Mouse (Mus musculus): ENCODE data around the gene Vasn. TPM values are rescaled to one million over a fixed set of nuclear protein-coding genes. Genes with fewer than 3 reads are reported as not detected.

Vasn gene
- polyA plus RNA-seq (2014; fragmentation: Nextera tagmentation; extraction: Ambion mirVana): 2.1 and 2.8 TPM in 2 replicates

GRCm38 (mm10) chr16:4639831-4640237 lies at the start of gene Vasn, which contains the start of gene Dnaja3:
Gene Vasn (plus strand): TSS chr16:4639941.
Gene Dnaja3 (plus strand): TSS chr16:4639989.
- Histone ChIP-seq H3K4me2 (ENCODE audit: low read length) (peak within 1 kb of the TSS; percentile 82), H3K27ac (ENCODE audit: low read depth, low read length) (no peak within 1 kb of the TSS), H3K36me3 (ENCODE audit: control insufficient read depth, insufficient read depth, low read length) (peaks cover under 1% of the 10 kb centered on the region; the same call in 1 of the 2 replicates), H3K4me1 (ENCODE audit: control insufficient read depth, insufficient read depth, low read length) (peaks cover 30% of the 10 kb centered on the region), H3K27me3 (replicated peaks; ENCODE audit: control insufficient read depth, insufficient read depth, low read length) (no peaks in the 10 kb centered on the region), H3K9ac (ENCODE audit: low read length) (peak within 1 kb of the TSS; percentile 65), H3K4me3 (ENCODE audit: low read depth, low read length) (peak within 1 kb of the TSS; percentile 41), H3K9me3 (replicated peaks; ENCODE audit: control insufficient read depth, low read length) (no peaks in the 10 kb centered on the region)
- 1% methylated on average over 22 of the region's 22 CpGs for WGBS
- DNase-seq (ENCODE audit: low spot score) (peak; percentile 84), ATAC-seq (peak; percentile 90)

DNA sequence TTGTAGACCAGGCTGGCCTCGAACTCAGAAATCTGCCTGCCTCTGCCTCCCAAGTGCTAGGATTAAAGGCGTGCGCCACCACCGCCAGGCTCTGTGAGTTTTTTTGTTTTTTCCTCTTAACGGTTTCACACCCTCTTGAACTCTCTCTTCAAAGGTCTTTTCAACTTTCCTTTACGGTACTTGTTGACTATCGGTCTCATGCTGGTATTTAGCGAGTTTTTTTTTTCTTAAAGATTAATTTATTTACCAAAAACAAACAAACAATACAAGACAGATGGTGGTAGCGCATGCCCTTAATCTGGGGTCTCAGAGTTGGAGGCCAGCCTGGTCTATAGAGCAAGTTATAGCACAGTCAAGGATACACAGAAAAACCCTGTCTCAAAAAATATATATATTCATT lies 49.5 kb upstream of the Vasn start:
- ATAC-seq (no peak), DNase-seq (ENCODE audit: low spot score) (peak; percentile 34)
- no peak overlapping the region for H3K9ac ChIP-seq (ENCODE audit: low read length)
- no peak overlapping the region for H3K27ac ChIP-seq (ENCODE audit: low read depth, low read length)
- WGBS: 97% methylated on average over 9 of the region's 9 CpGs
- peaks cover 6% of the 10 kb centered on the region; the same call in 1 of the 2 replicates for H3K4me1 ChIP-seq (ENCODE audit: control insufficient read depth, insufficient read depth, low read length)
- H3K36me3 ChIP-seq (ENCODE audit: control insufficient read depth, insufficient read depth, low read length): 0 out of 2 replicates have a peak, but pooled peaks cover 3% of the 10 kb centered on the region
- no peak overlapping the region for H3K4me3 ChIP-seq (ENCODE audit: low read depth, low read length)
- no peaks in the 10 kb centered on the region for H3K27me3 ChIP-seq (replicated peaks; ENCODE audit: control insufficient read depth, insufficient read depth, low read length)
- no peaks in the 10 kb centered on the region for H3K9me3 ChIP-seq (replicated peaks; ENCODE audit: control insufficient read depth, low read length)
- no peak overlapping the region for H3K4me2 ChIP-seq (ENCODE audit: low read length)

GRCm38 (mm10) chr16:4592909-4593875 lies 46.5 kb upstream of the Vasn start:
- 0 out of 2 replicates have a peak, but pooled peaks cover 3% of the 10 kb centered on the region for H3K36me3 ChIP-seq (ENCODE audit: control insufficient read depth, insufficient read depth, low read length)
- H3K4me2 ChIP-seq (ENCODE audit: low read length): peak overlapping the region; percentile 93
- ATAC-seq: no peak
- 14% methylated on average over 32 of the region's 32 CpGs for WGBS
- no peaks in the 10 kb centered on the region for H3K27me3 ChIP-seq (replicated peaks; ENCODE audit: control insufficient read depth, insufficient read depth, low read length)
- DNase-seq (ENCODE audit: low spot score): peak; percentile 76
- H3K9ac ChIP-seq (ENCODE audit: low read length): peak overlapping the region; percentile 90
- peak overlapping the region; percentile 93 for H3K27ac ChIP-seq (ENCODE audit: low read depth, low read length)
- no peaks in the 10 kb centered on the region for H3K9me3 ChIP-seq (replicated peaks; ENCODE audit: control insufficient read depth, low read length)
- peaks cover 32% of the 10 kb centered on the region for H3K4me1 ChIP-seq (ENCODE audit: control insufficient read depth, insufficient read depth, low read length)
- H3K4me3 ChIP-seq (ENCODE audit: low read depth, low read length): peak overlapping the region; percentile 73

DNA sequence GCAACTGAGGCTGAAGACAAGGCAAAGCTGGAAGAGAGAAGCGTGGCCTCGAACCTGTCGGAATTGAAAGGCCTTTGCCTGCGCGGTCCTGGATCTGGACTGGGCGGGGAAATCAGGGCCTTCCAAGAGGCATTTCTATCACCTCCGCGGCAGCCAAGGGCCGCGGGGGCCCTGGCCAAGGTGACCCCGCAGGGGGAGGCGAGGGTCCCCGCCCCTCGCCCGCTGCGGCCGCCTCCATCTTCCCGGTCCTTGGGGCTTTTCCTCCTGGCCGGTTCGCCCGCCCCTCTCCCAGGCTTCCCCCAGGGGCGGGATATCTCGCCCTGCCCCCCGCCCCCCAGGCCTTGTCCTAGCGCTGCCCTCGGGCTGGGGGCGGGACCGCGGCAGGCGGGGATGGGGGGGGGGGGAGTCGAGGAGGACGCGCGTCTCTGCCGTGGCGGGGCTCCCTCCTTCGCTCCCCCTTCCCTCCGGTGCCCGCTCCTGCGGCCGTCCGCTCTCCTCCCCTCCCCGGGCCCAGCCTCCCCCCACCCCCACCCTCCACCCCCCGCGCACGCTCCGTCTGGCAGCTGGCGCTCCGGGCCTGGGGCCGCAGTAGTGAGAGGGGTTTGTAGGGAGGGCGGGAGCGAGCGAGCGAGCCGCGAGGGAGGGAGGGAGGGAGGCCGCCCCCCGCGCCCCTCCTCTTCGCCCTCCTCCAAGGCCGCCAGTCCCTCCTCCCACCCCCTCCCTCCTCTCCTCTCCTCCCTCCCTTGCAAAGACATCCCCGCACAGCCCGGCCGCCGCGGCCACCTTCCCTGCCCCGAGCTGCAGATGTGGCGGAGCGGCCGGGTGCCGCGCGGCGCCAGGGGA lies 45.5 kb upstream of the Vasn start, which contains the start of gene Glis2:
TSS of gene Glis2 (plus strand) at position 743 of the 843 bp plus-strand sequence.
- H3K4me1 ChIP-seq (ENCODE audit: control insufficient read depth, insufficient read depth, low read length): peaks cover 42% of the 10 kb centered on the region
- ATAC-seq (peak; percentile 86), DNase-seq (ENCODE audit: low spot score) (peak; percentile 94)
- H3K27me3 ChIP-seq (replicated peaks; ENCODE audit: control insufficient read depth, insufficient read depth, low read length): no peaks in the 10 kb centered on the region
- 2% methylated on average over 32 of the region's 74 CpGs for WGBS
- peak within 1 kb of the TSS; percentile 90 for H3K9ac ChIP-seq (ENCODE audit: low read length)
- peak within 1 kb of the TSS; percentile 93 for H3K27ac ChIP-seq (ENCODE audit: low read depth, low read length)
- H3K4me3 ChIP-seq (ENCODE audit: low read depth, low read length): peak within 1 kb of the TSS; percentile 73
- peak within 1 kb of the TSS; percentile 93 for H3K4me2 ChIP-seq (ENCODE audit: low read length)
- 0 out of 2 replicates have a peak, but pooled peaks cover 3% of the 10 kb centered on the region for H3K36me3 ChIP-seq (ENCODE audit: control insufficient read depth, insufficient read depth, low read length)
- no peaks in the 10 kb centered on the region for H3K9me3 ChIP-seq (replicated peaks; ENCODE audit: control insufficient read depth, low read length)

DNA sequence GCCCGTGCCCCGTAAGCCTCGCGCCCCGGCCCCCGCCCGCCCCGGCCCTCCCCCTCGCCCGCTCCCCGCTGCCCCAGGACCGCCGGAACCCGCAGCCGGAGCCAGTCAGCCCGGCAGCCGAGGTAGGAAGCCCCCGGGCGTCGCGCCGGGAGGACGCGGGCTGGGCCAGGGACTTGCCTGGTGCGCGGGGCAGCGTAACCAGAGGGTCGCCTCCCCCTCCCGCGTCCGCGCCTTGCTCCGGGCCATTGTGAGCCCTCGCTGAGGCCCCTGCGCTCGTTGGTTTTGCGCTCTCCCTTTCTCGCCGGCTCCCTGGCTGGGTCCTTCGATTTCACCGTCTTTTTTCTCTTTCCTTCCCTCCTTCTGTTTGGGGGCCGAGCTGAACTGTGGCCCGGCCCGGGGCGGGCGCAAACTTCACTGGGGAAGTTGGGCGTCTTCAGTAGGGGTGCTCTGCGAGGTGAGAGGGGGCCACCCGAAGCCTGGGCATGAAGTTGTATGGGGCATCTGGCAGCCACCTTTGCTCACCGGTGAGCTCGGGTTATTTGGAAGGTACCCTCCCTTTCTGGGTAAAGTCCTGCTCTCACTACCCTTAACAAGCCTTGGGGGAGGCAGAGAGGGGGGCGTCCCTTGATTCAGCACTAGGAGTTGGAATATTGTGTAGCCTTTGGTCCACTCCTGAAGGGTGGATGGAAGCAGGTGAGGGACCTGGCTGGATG lies 44.8 kb upstream of the Vasn start:
- H3K36me3 ChIP-seq (ENCODE audit: control insufficient read depth, insufficient read depth, low read length): 0 out of 2 replicates have a peak, but pooled peaks cover 3% of the 10 kb centered on the region
- peak; percentile 61 for DNase-seq (ENCODE audit: low spot score)
- no peaks in the 10 kb centered on the region for H3K27me3 ChIP-seq (replicated peaks; ENCODE audit: control insufficient read depth, insufficient read depth, low read length)
- under 1% methylated on average over 34 of the region's 52 CpGs for WGBS
- H3K9me3 ChIP-seq (replicated peaks; ENCODE audit: control insufficient read depth, low read length): no peaks in the 10 kb centered on the region
- peaks cover 42% of the 10 kb centered on the region for H3K4me1 ChIP-seq (ENCODE audit: control insufficient read depth, insufficient read depth, low read length)
- peak overlapping the region; percentile 93 for H3K27ac ChIP-seq (ENCODE audit: low read depth, low read length)
- H3K4me3 ChIP-seq (ENCODE audit: low read depth, low read length): peak overlapping the region; percentile 73
- peak overlapping the region; percentile 93 for H3K4me2 ChIP-seq (ENCODE audit: low read length)
- peak overlapping the region; percentile 90 for H3K9ac ChIP-seq (ENCODE audit: low read length)
- peak; percentile 66 for ATAC-seq

GRCm38 (mm10) chr16:4595527-4595963 lies 44.2 kb upstream of the Vasn start:
- Histone ChIP-seq H3K9ac (ENCODE audit: low read length) (peak overlapping the region; percentile 90), H3K4me3 (ENCODE audit: low read depth, low read length) (peak overlapping the region; percentile 73), H3K9me3 (replicated peaks; ENCODE audit: control insufficient read depth, low read length) (no peaks in the 10 kb centered on the region), H3K4me2 (ENCODE audit: low read length) (peak overlapping the region; percentile 93), H3K27me3 (replicated peaks; ENCODE audit: control insufficient read depth, insufficient read depth, low read length) (no peaks in the 10 kb centered on the region), H3K36me3 (ENCODE audit: control insufficient read depth, insufficient read depth, low read length) (0 out of 2 replicates have a peak, but pooled peaks cover 2% of the 10 kb centered on the region), H3K27ac (ENCODE audit: low read depth, low read length) (peak overlapping the region; percentile 93), H3K4me1 (ENCODE audit: control insufficient read depth, insufficient read depth, low read length) (peaks cover 42% of the 10 kb centered on the region)
- DNase-seq (ENCODE audit: low spot score): peak; percentile 41
- peak; percentile 4; the same call in 1 of the 2 replicates for ATAC-seq
- 0% methylated on average over 5 of the region's 5 CpGs for WGBS

DNA sequence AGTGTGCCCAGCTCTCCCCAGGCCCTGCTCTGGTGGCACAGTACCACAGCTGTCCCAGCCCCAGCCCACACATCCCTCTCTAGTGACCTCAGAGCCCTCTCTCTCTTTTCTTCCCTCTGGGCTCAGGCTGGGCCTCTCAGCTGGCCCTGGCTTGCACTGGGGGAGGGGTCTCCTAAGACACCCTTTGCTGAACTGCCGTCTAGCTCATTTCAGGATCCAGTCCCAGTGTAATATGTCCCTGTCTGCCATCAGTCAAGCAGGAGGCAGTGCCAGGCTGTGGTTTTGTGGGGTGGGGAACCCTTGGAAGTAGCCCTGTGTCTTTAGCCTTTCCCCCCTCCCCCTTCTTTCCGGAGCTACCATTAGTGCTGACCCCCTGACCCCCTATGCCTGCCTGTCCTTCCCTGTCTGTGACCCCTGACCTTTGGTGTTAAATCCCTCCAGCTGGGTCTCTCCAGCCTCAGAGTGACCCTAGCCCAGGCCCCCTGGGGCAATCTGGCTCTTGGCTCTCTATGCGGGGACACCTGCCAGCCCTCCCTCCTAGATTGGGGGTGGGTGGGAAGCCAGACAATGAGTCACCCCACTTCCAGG lies 43.5 kb upstream of the Vasn start:
- H3K27me3 ChIP-seq (replicated peaks; ENCODE audit: control insufficient read depth, insufficient read depth, low read length): no peaks in the 10 kb centered on the region
- WGBS: 11% methylated on average over 3 of the region's 3 CpGs
- H3K9ac ChIP-seq (ENCODE audit: low read length): peak overlapping the region; percentile 90
- H3K27ac ChIP-seq (ENCODE audit: low read depth, low read length): peak overlapping the region; percentile 93
- no peaks in the 10 kb centered on the region for H3K36me3 ChIP-seq (ENCODE audit: control insufficient read depth, insufficient read depth, low read length)
- H3K4me3 ChIP-seq (ENCODE audit: low read depth, low read length): peak overlapping the region; percentile 73
- DNase-seq (ENCODE audit: low spot score) (peak; percentile 33), ATAC-seq (no peak)
- H3K4me2 ChIP-seq (ENCODE audit: low read length): peak overlapping the region; percentile 93
- H3K4me1 ChIP-seq (ENCODE audit: control insufficient read depth, insufficient read depth, low read length): peaks cover 42% of the 10 kb centered on the region
- H3K9me3 ChIP-seq (replicated peaks; ENCODE audit: control insufficient read depth, low read length): no peaks in the 10 kb centered on the region

All from forebrain, embryonic 14.5 days (tissue).